Mouse (Mus musculus) heart, embryonic 13.5 days (tissue): ENCODE data around the gene Gucy2e. TPM values are rescaled to one million over a fixed set of nuclear protein-coding genes. Genes with fewer than 3 reads are reported as not detected.

Source experiments
- ATAC-seq: fragments of 200-750 bp; cut with Nextera tagmentation; 2 replicates; pipeline ENCODE4 v1.8.0; 2017; ENCODE audit warnings: moderate TSS enrichment; ENCODE audit not compliant: insufficient number of reproducible peaks, low FRiP score, low TSS enrichment; ENCODE audit errors: extremely low read depth
- H3K27ac ChIP-seq: fragments of 300-500 bp; sonication (generic); replicated peaks from 2 replicates; pipeline ENCODE4 v1.5.1; 2015; ENCODE audit warnings: moderate library complexity, mild to moderate bottlenecking, inconsistent platforms
- H3K27me3 ChIP-seq: fragments of 300-500 bp; sonication (generic); replicated peaks from 2 replicates; pipeline ENCODE4 v1.6.1; 2015; ENCODE audit warnings: mild to moderate bottlenecking, inconsistent platforms
- H3K36me3 ChIP-seq: fragments of 300-500 bp; sonication (generic); 2 replicates; pipeline ENCODE4 v1.6.1; 2015; ENCODE audit warnings: mild to moderate bottlenecking, inconsistent platforms
- H3K4me1 ChIP-seq: fragments of 300-500 bp; sonication (generic); 2 replicates; pipeline ENCODE4 v1.6.1; 2015; ENCODE audit warnings: inconsistent platforms
- H3K4me2 ChIP-seq: fragments of 300-500 bp; sonication (generic); 2 replicates; pipeline ENCODE4 v1.6.1; 2015; ENCODE audit warnings: inconsistent platforms, mild to moderate bottlenecking, moderate library complexity
- H3K4me3 ChIP-seq: fragments of 300-500 bp; sonication (generic); 2 replicates; pipeline ENCODE4 v1.5.1; 2015; ENCODE audit warnings: moderate library complexity, mild to moderate bottlenecking, inconsistent platforms
- H3K9ac ChIP-seq: fragments of 300-500 bp; sonication (generic); 2 replicates; pipeline ENCODE4 v1.6.1; 2015; ENCODE audit warnings: inconsistent platforms, mild to moderate bottlenecking, moderate library complexity
- H3K9me3 ChIP-seq: fragments of 300-500 bp; sonication (generic); 2 replicates; pipeline ENCODE4 v1.6.1; 2016; ENCODE audit warnings: inconsistent platforms
- WGBS: fragments of 180-500 bp; shearing (Covaris S2); methylation state at CpG from one replicate; pipeline ENCODE4 v1.1.7; 2015; ENCODE audit warnings: mixed read lengths; 5-methylcytosine and 5-hydroxymethylcytosine counted together
- polyA plus RNA-seq: library from polyadenylated mRNA; unstranded; fragments of >200 nt; fragmentation: Nextera tagmentation; extraction: Ambion mirVana; gene quantifications from 2 replicates; pipeline ENCODE4 v1.2.1, GENCODE M21; 2015

Gucy2e gene
- 0.06 and 0.12 TPM in 2 replicates for polyA plus RNA-seq

DNA sequence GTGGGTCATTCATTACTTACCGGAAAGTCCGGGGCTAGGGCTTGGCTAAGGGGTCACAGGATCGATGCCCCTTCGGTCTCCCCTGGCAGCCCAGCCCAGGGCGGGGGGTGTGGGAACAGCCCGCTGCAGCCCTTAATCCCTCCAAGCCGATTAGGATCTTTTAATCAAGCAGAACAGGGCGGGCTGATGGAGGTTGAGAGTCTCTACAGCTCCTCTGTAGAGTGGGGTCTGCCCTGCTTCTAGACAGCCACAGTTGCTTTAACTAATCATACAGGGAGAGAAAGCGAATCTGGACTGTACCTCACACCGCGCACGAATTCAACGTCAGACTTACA, at the start of gene Gucy2e:
Gucy2e (minus strand) TSS at position 111 of the 335 bp plus-strand sequence.
- Histone ChIP-seq H3K27me3 (peaks cover 80% of the 10 kb centered on the region), H3K4me2 (peak within 1 kb of the TSS; percentile 86), H3K27ac (no peak within 1 kb of the TSS), H3K9ac (peak within 1 kb of the TSS; percentile 76), H3K4me1 (peaks cover 21% of the 10 kb centered on the region), H3K9me3 (no peaks in the 10 kb centered on the region), H3K4me3 (peak within 1 kb of the TSS; percentile 57), H3K36me3 (no peaks in the 10 kb centered on the region)
- no peak for ATAC-seq
- 21% methylated on average over 13 of the region's 13 CpGs for WGBS

DNA sequence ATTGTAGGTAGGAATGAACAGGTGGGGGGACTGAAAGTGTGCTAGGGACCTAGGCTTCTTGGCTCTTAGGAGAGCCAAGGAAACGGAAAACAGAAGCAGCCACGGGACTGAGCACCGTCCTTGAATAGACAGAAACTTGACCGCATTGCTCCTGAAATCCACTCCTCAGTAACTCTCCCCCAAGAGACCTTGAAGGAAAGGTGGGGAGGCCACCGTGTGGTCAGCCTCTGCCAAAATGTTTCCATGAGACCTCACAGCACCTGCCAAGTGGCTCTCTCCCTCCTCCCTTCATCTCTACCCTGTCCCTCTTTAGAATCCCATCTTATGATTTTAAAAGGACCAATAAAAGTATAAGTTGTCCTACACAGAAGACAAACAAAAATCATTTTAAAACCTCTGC, 40.4 kb upstream of the Gucy2e start:
- Histone ChIP-seq H3K4me2 (no peak overlapping the region), H3K4me3 (no peak overlapping the region), H3K27ac (no peak overlapping the region), H3K9ac (no peak overlapping the region), H3K9me3 (no peaks in the 10 kb centered on the region), H3K4me1 (peaks cover 6% of the 10 kb centered on the region; the same call in 1 of the 2 replicates), H3K27me3 (peaks cover 7% of the 10 kb centered on the region; the same call in 1 of the 2 replicates), H3K36me3 (no peaks in the 10 kb centered on the region)
- WGBS, result 58% methylated on average over 5 of the region's 5 CpGs
- ATAC-seq, result no peak

DNA sequence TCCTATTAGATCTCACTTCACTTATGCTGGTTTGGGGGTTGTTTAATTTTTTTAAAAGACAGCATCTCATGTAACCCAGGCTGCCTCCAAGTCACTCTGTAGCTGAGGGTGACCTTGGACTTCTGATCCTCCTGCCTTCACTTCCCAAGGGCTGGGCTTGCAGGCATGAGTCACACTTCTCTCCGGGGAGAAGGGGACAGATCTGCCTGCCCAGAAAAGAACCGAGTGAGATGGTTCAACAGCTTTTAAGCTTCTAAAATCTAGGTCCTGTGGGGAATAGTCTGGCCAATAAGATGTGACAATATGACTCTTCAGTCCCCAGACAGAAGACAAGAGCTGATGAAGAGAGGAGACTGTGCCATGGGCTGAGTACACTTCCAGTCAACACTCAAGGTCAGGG, 39.2 kb upstream of the Gucy2e start:
- WGBS, result 24% methylated on average over 2 of the region's 2 CpGs
- Histone ChIP-seq H3K4me3 (no peak overlapping the region), H3K4me1 (peaks cover 6% of the 10 kb centered on the region; the same call in 1 of the 2 replicates), H3K9ac (no peak overlapping the region), H3K4me2 (no peak overlapping the region), H3K27ac (no peak overlapping the region), H3K36me3 (no peaks in the 10 kb centered on the region), H3K9me3 (no peaks in the 10 kb centered on the region), H3K27me3 (peaks cover 9% of the 10 kb centered on the region; the same call in 1 of the 2 replicates)
- ATAC-seq, result no peak

DNA sequence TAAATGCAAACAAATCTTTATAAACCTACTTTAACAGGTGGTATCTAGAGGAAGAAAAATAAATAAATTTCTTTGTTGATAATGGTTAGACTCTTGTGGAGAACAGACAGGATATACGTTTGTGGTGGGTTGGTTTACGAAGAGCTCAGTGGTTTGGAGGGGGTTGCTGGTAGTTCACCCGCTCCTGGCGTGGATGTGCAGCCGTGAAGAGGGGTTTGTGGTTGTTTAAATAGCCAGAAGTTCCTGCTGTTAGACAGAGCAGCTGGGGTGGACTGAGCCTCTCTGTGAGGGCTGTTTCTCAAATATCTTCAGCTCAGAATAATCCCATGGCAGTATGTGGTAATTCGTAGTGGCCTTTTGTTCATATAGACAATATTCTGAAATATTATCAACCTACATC, 38.8 kb upstream of the Gucy2e start:
- WGBS, result 78% methylated on average over 6 of the region's 6 CpGs
- Histone ChIP-seq H3K27me3 (peaks cover 11% of the 10 kb centered on the region; the same call in 1 of the 2 replicates), H3K4me2 (no peak overlapping the region), H3K9ac (no peak overlapping the region), H3K4me3 (no peak overlapping the region), H3K36me3 (no peaks in the 10 kb centered on the region), H3K9me3 (no peaks in the 10 kb centered on the region), H3K27ac (no peak overlapping the region), H3K4me1 (peaks cover 6% of the 10 kb centered on the region; the same call in 1 of the 2 replicates)
- ATAC-seq, result no peak

DNA sequence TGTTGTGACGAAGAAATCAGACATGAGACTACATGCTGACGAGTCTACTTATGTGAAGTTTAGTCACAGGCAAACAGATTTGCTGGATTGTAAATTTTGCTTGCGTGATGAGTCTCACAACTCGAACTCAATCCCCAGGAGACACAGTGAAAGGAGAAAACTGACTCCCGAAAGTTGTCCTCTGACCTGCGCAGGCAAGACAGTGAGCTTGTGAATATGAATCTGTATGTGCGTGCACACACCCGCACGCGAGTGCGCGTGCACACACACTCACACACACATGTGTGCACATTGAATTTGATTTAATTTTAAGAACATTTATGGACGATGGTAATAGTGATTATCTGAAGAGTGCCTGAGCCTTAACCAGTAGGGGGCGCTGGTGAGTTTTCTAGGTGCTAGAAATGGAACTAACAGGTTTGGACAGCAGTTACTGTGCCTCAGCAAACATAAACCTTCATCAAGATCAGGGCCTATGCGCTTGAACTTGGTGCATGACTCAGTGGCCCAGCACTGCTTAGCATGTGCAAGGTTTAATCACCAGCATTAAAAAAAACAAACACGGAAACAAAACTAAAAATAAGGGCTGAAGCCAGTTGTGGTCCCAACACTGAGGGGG, 35.4 kb upstream of the Gucy2e start:
- Histone ChIP-seq H3K9me3 (no peaks in the 10 kb centered on the region), H3K4me3 (no peak overlapping the region), H3K9ac (no peak overlapping the region), H3K4me1 (peaks cover 6% of the 10 kb centered on the region; the same call in 1 of the 2 replicates), H3K36me3 (no peaks in the 10 kb centered on the region), H3K4me2 (no peak overlapping the region), H3K27me3 (peaks cover 30% of the 10 kb centered on the region), H3K27ac (no peak overlapping the region)
- WGBS, result 33% methylated on average over 16 of the region's 16 CpGs
- no peak for ATAC-seq

DNA sequence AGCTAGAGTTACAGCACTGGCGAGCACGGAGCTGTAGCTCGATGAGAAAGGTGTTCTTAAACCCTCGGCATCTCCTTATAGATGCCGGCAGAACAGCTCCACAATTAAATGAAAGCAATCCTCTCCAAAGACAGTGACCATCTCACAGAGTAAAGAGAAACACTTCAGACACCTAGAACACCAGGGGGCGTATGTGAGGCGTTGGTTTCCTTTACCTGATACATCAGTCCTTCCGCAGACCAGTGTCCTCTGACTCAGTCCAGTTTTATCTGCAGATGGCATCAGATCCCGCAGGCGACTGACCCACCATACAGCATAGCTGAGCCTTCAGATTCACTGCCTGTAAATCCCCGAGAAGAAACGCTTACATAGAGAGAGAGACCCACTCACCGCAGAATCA, 32.7 kb upstream of the Gucy2e start:
- H3K9ac ChIP-seq, result no peak overlapping the region
- H3K4me2 ChIP-seq, result no peak overlapping the region
- no peaks in the 10 kb centered on the region for H3K9me3 ChIP-seq
- no peak overlapping the region for H3K27ac ChIP-seq
- H3K4me3 ChIP-seq, result no peak overlapping the region
- ATAC-seq, result no peak
- H3K4me1 ChIP-seq, result peaks cover 19% of the 10 kb centered on the region
- WGBS, result 17% methylated on average over 13 of the region's 13 CpGs
- H3K36me3 ChIP-seq, result no peaks in the 10 kb centered on the region
- H3K27me3 ChIP-seq, result peaks cover 27% of the 10 kb centered on the region

DNA sequence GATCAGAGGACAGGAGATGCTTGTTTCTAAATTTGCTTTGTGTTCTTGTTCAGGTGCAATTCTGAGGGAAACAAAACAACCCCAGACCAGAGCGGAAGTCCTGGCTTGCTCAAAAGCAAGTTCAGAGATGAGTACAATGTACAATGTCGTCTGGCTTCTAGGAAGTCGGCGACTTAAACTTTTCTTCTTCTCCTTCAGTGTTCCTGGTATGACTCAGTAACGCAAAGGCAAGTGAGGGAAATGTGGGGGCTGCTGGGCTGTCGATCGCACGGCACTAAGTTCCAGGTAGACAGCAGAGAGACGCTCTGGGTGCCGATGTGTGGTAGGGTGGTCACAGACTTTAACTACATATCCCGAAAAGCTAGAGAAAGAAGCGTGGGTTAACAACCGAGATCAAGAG, 31.3 kb upstream of the Gucy2e start:
- Histone ChIP-seq H3K4me3 (no peak overlapping the region), H3K4me1 (peaks cover 22% of the 10 kb centered on the region), H3K4me2 (no peak overlapping the region), H3K9me3 (no peaks in the 10 kb centered on the region), H3K9ac (no peak overlapping the region), H3K27ac (no peak overlapping the region), H3K36me3 (no peaks in the 10 kb centered on the region), H3K27me3 (peaks cover 27% of the 10 kb centered on the region)
- no peak for ATAC-seq
- WGBS, result 81% methylated on average over 13 of the region's 13 CpGs

DNA sequence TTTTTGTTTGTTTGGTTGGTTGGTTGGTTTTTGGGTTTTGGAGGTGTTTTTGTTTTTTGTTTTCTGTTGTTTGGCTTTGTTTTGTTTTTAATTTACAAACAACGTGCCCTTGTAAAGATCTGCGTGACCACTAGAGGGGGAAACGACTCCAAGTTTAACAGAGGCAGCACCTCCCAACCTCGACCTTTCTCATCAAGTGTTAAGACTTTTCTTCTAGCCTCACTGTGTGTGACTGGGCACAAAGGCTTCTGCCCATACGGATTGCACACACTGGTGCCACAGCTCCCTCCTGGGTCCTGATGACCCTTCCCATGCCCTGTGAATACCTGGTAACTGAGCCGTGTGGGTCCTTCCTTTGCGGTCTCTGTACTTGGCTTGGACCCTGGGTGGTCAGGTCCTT, 30.5 kb upstream of the Gucy2e start:
- Histone ChIP-seq H3K4me1 (peaks cover 20% of the 10 kb centered on the region), H3K9me3 (no peaks in the 10 kb centered on the region), H3K4me2 (no peak overlapping the region), H3K27ac (no peak overlapping the region), H3K9ac (no peak overlapping the region), H3K4me3 (no peak overlapping the region), H3K36me3 (no peaks in the 10 kb centered on the region), H3K27me3 (peaks cover 27% of the 10 kb centered on the region)
- 25% methylated on average over 7 of the region's 7 CpGs for WGBS
- ATAC-seq, result no peak

DNA sequence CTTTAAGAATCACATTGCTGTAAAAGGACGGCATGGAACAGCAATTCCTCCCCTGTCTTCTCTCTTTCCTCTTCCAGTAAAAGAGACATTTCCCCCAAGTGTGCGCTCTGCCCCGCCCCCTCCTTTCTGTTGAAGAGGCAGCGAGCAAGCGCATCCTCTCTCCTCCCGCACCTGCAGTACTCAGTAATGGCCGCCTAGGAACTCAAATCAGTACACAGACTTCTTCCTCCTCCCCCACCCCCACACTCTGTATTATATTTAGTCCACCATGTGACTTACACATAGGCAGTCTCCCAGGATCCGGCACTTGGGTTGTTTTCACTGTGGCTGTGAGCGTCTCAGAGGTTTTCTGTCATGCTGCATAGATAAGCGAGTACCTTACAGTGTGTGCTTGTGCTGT, 29.4 kb upstream of the Gucy2e start:
- ATAC-seq, result peak; percentile 61; the same call in 1 of the 2 replicates
- Histone ChIP-seq H3K36me3 (no peaks in the 10 kb centered on the region), H3K27me3 (peaks cover 24% of the 10 kb centered on the region), H3K9ac (peak overlapping the region; percentile 59; the same call in 1 of the 2 replicates), H3K9me3 (no peaks in the 10 kb centered on the region), H3K4me3 (peak overlapping the region; percentile 38), H3K27ac (peak overlapping the region; percentile 80), H3K4me2 (peak overlapping the region; percentile 64), H3K4me1 (peaks cover 20% of the 10 kb centered on the region)
- WGBS, result 11% methylated on average over 10 of the region's 10 CpGs

DNA sequence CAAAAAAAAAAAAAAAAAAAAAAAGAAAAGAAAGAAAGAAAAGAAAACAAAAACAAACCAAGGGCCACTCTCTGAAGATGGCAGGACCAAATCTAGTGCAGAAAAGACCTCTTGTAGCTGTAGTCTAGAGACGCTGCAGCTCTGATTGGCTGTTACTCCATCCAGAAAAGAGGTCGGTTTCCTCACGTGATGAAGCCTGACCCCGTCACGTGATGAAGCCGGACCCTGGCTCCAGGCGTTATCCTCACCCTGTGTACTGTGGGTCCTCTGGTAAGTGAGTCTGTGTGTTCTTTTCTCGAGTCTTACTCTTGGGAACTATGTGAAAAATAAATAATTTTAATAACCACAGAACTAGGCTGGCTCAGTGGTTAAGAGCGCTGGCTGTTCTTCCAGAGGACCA, 28.6 kb upstream of the Gucy2e start:
- 67% methylated on average over 9 of the region's 9 CpGs for WGBS
- Histone ChIP-seq H3K4me2 (no peak overlapping the region), H3K36me3 (no peaks in the 10 kb centered on the region), H3K9ac (no peak overlapping the region), H3K4me3 (no peak overlapping the region), H3K27me3 (peaks cover 18% of the 10 kb centered on the region), H3K9me3 (no peaks in the 10 kb centered on the region), H3K27ac (no peak overlapping the region), H3K4me1 (peaks cover 20% of the 10 kb centered on the region)
- ATAC-seq, result no peak

DNA sequence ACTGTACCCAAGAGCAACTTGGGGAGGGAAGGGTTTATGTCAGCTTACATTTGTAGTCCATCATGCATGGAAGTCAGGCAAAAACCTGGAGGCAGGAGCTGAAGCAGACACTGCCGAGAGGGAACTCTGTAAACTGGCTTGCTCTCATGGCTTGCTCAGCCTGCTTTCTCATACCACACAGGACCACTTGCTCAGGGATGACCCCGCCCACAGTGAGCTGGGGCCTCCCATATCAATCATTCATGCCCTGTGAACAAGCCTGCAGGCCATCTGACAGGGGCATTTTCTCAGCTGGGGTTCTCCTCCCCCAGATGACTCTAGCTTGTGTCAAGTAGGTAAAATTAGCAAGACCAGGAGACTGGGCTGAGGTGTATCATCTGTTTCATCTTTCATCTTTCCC, 27.4 kb upstream of the Gucy2e start:
- Histone ChIP-seq H3K9ac (no peak overlapping the region), H3K27ac (no peak overlapping the region), H3K4me2 (no peak overlapping the region), H3K36me3 (no peaks in the 10 kb centered on the region), H3K4me3 (no peak overlapping the region), H3K27me3 (peaks cover 15% of the 10 kb centered on the region), H3K4me1 (peaks cover 20% of the 10 kb centered on the region), H3K9me3 (no peaks in the 10 kb centered on the region)
- no peak for ATAC-seq
- WGBS, result 47% methylated on average over 2 of the region's 2 CpGs

DNA sequence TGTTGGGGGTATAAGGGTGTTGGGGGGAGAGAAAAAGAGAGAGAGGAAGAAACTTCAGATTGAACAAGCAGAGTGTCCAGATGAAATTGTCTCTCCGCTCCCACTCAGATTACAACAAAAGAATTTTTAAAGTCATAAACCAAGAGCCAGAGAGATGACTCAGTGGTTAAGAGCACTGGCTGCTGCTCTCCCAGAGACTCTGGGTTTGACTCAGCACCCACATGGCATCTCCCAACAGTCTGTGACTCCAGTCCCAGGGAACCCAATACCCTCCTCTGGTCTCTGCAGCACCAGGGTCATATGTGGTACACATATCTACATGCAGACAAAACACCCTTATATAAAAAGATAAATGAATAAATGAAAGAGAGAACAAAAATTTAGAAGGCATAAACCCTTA, 23.3 kb upstream of the Gucy2e start:
- H3K4me3 ChIP-seq, result no peak overlapping the region
- H3K9ac ChIP-seq, result no peak overlapping the region
- no peak for ATAC-seq
- H3K9me3 ChIP-seq, result no peaks in the 10 kb centered on the region
- H3K36me3 ChIP-seq, result no peaks in the 10 kb centered on the region
- no peak overlapping the region for H3K4me2 ChIP-seq
- no peak overlapping the region for H3K27ac ChIP-seq
- H3K27me3 ChIP-seq, result peaks cover 17% of the 10 kb centered on the region
- peaks cover 9% of the 10 kb centered on the region; the same call in 1 of the 2 replicates for H3K4me1 ChIP-seq
- 80% methylated on average over 1 of the region's 1 CpGs for WGBS
